Mouse (Mus musculus): ENCODE results near the gene Hpcal1. TPM values are rescaled to one million over a fixed set of nuclear protein-coding genes. Genes with fewer than 3 reads are reported as not detected.

Hpcal1 gene
- polyA plus RNA-seq, 1 experiment from 2014 or later, result 145 TPM

DNA sequence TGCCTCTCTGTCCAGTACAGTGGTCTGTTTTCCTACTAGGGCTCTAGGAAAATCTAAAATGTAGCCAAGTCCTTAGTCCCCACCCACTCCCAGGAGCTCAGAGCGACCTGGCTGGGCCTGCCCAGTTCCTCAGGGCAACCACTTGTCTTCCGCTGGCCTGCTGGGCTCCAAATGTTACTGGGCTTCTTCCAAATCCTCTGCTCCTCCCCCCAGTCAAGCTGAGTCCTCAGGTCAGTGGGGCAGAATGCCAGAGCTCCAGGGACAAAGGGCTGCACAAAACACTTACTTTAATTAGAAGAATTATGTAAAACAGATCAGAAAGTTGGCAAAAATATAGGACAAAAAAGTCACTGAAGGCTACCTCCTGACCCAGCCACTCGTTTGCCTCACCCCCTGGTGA is 56.1 kb downstream of the Hpcal1 start:
- DNase-seq (ENCODE audit: low spot score) (peak; percentile 88), ATAC-seq (peak; percentile 60)
- H3K4me3 ChIP-seq (ENCODE audit: low read depth, low read length), result no peak overlapping the region
- peaks cover 69% of the 10 kb centered on the region; the same call in 1 of the 2 replicates for H3K4me1 ChIP-seq (ENCODE audit: insufficient read depth, low read depth, low read length)
- H3K27ac ChIP-seq (ENCODE audit: low read length), result peak overlapping the region; percentile 72
- no peaks in the 10 kb centered on the region for H3K27me3 ChIP-seq (replicated peaks; ENCODE audit: insufficient read depth, low read length)
- no peaks in the 10 kb centered on the region for H3K9me3 ChIP-seq (ENCODE audit: low read length)
- TF ChIP-seq CTCF (IDR thresholded peaks at IDR 0.05) (no peak), EP300 (IDR thresholded peaks at IDR 0.05) (peak; percentile 54)
- WGBS, result 0% methylated on average over 3 of the region's 3 CpGs
- H3K9ac ChIP-seq (replicated peaks; ENCODE audit: low read depth), result no peak overlapping the region
- H3K4me2 ChIP-seq (replicated peaks; ENCODE audit: low read depth, low read length), result no peak overlapping the region
- H3K36me3 ChIP-seq (ENCODE audit: insufficient read depth, low read length), result no peaks in the 10 kb centered on the region

DNA sequence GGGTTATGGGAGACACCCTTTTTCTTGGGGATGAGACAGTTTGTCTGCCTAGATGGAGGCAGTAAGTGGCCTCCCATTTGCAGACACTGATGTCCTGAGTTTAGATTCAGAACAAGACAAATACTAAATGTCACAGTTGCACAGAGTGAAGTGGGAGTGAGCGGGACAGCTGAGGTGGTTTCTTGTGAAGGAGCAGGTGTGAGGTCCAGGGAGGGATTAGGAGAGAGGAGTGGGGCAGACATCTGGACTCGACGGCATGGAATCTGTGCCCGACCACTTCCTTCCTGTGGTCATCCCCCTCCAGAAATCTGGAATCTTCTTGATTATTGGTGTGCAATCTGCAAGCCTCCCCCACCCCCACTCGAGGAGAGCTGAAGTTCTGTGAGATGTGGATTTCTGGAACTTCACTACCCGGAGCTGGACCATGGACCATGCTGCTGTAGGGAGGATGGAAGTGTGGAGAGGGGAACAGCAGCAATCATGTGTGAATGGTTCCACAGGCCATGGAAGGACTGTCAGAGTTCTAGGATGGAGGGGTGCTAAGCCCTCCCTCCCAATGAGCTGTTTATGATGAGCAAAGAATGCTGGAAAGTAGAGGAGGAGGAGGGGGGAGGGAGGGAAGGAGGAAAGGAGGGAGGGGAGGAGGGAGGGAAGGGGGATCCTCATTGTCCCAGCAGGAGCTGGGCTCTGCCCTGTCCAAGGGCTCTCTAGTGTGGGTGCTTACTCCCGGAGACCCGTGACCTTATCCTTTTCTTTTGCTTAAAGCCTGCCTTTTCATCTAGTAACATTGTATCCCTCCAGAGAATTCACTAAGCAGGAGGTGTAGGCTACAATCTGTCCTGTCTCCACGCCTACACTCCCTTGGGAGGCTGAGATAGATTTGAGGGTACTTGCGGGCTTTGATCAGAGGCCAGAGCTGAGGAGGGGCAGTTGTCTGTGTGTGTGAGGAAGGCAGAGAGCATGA is 56.8 kb downstream of the Hpcal1 start:
- peak; percentile 51 for DNase-seq (ENCODE audit: low spot score)
- Histone ChIP-seq H3K9ac (replicated peaks; ENCODE audit: low read depth) (no peak overlapping the region), H3K36me3 (ENCODE audit: insufficient read depth, low read length) (no peaks in the 10 kb centered on the region), H3K9me3 (ENCODE audit: low read length) (no peaks in the 10 kb centered on the region), H3K4me1 (ENCODE audit: insufficient read depth, low read depth, low read length) (peaks cover 62% of the 10 kb centered on the region; the same call in 1 of the 2 replicates), H3K27me3 (replicated peaks; ENCODE audit: insufficient read depth, low read length) (no peaks in the 10 kb centered on the region), H3K4me2 (replicated peaks; ENCODE audit: low read depth, low read length) (no peak overlapping the region), H3K4me3 (ENCODE audit: low read depth, low read length) (no peak overlapping the region), H3K27ac (ENCODE audit: low read length) (peak overlapping the region; percentile 72)
- peak; percentile 18 for ATAC-seq
- TF ChIP-seq EP300 (IDR thresholded peaks at IDR 0.05) (no peak), CTCF (IDR thresholded peaks at IDR 0.05) (no peak)
- WGBS, result 21% methylated on average over 10 of the region's 10 CpGs

DNA sequence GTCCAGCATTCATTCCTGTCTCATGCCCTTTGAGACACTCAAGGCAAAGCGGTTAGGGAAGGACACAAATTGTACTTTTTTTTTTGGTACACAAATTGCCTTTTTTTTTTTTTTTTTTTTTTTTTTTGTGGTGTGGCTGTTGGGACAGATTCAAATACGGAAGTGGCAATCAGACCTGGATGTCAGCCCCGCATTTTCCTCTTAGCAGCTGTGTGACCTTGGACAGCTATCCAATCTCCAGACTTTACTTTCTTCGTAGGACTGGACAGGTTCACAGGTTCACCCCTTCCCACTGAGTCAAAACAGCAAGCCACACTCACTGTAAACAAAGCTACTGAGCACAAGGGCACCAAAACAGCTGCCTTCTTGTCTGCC is 57.5 kb downstream of the Hpcal1 start:
- Histone ChIP-seq H3K9ac (replicated peaks; ENCODE audit: low read depth) (no peak overlapping the region), H3K27ac (ENCODE audit: low read length) (peak overlapping the region; percentile 72), H3K9me3 (ENCODE audit: low read length) (no peaks in the 10 kb centered on the region), H3K36me3 (ENCODE audit: insufficient read depth, low read length) (no peaks in the 10 kb centered on the region), H3K4me3 (ENCODE audit: low read depth, low read length) (no peak overlapping the region), H3K4me2 (replicated peaks; ENCODE audit: low read depth, low read length) (no peak overlapping the region), H3K4me1 (ENCODE audit: insufficient read depth, low read depth, low read length) (peaks cover 58% of the 10 kb centered on the region; the same call in 1 of the 2 replicates), H3K27me3 (replicated peaks; ENCODE audit: insufficient read depth, low read length) (no peaks in the 10 kb centered on the region)
- ATAC-seq (no peak), DNase-seq (ENCODE audit: low spot score) (peak; percentile 41)
- 0 out of 2 replicates have a peak, but pooled peaks have one; percentile 6 for TF ChIP-seq EP300 (IDR thresholded peaks at IDR 0.05)
- TF ChIP-seq CTCF (IDR thresholded peaks at IDR 0.05), result no peak
- WGBS, result 13% methylated on average over 4 of the region's 4 CpGs

DNA sequence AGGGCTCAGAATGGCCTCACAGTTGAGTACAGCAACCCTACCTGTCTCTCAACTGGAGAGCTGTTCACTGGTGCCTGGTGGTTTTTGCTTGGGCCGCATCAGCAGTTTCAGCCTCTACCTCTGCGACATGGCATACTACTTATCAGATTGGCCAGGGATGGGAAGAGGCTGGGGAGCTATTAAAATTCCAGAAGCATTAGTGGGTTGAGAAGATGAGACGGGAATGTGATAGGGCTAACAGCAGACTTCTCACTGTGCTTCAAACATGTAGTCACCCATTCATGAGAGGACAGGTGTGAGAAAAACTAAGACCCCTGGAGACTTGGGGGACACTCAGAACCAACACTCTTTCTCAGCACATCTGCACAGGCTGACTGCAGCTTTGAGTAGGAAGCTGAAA is 59.1 kb downstream of the Hpcal1 start:
- peak overlapping the region; percentile 73 for H3K27ac ChIP-seq (ENCODE audit: low read length)

DNA sequence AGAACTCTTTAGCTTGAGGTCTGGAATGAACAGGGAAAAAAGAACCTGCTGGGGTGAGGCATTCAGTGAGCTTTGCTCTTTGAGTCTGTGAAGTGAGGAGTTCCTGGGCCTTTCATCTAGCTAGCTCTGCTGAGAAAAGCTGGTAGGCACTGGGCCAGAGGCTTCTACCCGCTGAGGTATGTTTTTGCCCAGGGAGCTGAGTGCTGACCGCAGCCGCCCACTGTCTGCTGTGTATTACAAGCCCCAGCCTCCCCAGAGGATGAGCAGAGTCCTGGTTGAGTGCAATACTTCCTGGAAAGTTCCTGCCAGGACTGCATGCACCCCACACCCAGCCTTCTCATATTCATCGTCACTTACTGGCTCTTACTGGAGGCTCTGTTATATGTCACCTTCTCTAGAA is 59.8 kb downstream of the Hpcal1 start:
- WGBS, result 26% methylated on average over 4 of the region's 4 CpGs
- no peak overlapping the region for H3K4me3 ChIP-seq (ENCODE audit: low read depth, low read length)
- no peaks in the 10 kb centered on the region for H3K36me3 ChIP-seq (ENCODE audit: insufficient read depth, low read length)
- H3K4me2 ChIP-seq (replicated peaks; ENCODE audit: low read depth, low read length), result no peak overlapping the region
- no peaks in the 10 kb centered on the region for H3K27me3 ChIP-seq (replicated peaks; ENCODE audit: insufficient read depth, low read length)
- TF ChIP-seq CTCF (IDR thresholded peaks at IDR 0.05), result no peak
- no peak for TF ChIP-seq EP300 (IDR thresholded peaks at IDR 0.05)
- peak; percentile 50 for DNase-seq (ENCODE audit: low spot score)
- H3K9me3 ChIP-seq (ENCODE audit: low read length), result no peaks in the 10 kb centered on the region
- H3K4me1 ChIP-seq (ENCODE audit: insufficient read depth, low read depth, low read length), result peaks cover 51% of the 10 kb centered on the region; the same call in 1 of the 2 replicates
- H3K27ac ChIP-seq (ENCODE audit: low read length), result peak overlapping the region; percentile 73
- 0 out of 2 replicates have a peak, but pooled peaks have one; percentile 18 for ATAC-seq
- H3K9ac ChIP-seq (replicated peaks; ENCODE audit: low read depth), result no peak overlapping the region

More for the DNA sequence above, 59.1 kb downstream of the Hpcal1 start:
- no peak for ATAC-seq
- no peak for DNase-seq (ENCODE audit: low spot score)
- Histone ChIP-seq H3K9ac (replicated peaks; ENCODE audit: low read depth) (no peak overlapping the region), H3K27me3 (replicated peaks; ENCODE audit: insufficient read depth, low read length) (no peaks in the 10 kb centered on the region), H3K9me3 (ENCODE audit: low read length) (no peaks in the 10 kb centered on the region), H3K4me2 (replicated peaks; ENCODE audit: low read depth, low read length) (no peak overlapping the region), H3K4me3 (ENCODE audit: low read depth, low read length) (no peak overlapping the region), H3K4me1 (ENCODE audit: insufficient read depth, low read depth, low read length) (peaks cover 53% of the 10 kb centered on the region; the same call in 1 of the 2 replicates), H3K36me3 (ENCODE audit: insufficient read depth, low read length) (no peaks in the 10 kb centered on the region)
- TF ChIP-seq EP300 (IDR thresholded peaks at IDR 0.05) (no peak), CTCF (IDR thresholded peaks at IDR 0.05) (no peak)
- 36% methylated on average over 3 of the region's 3 CpGs for WGBS

DNA sequence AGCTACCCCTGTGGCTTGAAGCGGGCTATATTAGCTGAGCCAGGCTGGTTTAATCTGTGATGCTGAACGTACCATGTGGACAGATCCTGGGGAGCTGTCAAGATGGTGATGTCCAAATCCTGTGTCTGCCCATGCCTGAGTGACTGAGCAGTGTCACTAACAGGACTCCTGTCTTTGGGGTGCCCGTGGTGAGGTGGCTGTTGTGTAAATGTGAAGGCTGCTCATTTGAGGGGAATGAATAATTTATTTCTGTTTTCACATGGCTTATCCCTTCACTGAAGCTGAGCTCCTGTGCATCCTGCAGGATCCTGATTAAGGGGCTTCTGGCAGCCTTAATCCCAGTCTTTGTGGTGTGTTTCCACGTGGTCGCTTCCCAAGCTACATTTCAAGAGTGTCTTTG is 62.2 kb downstream of the Hpcal1 start:
- no peak overlapping the region for H3K4me2 ChIP-seq (replicated peaks; ENCODE audit: low read depth, low read length)
- H3K4me1 ChIP-seq (ENCODE audit: insufficient read depth, low read depth, low read length), result peaks cover 28% of the 10 kb centered on the region; the same call in 1 of the 2 replicates
- 69% methylated on average over 5 of the region's 5 CpGs for WGBS
- no peak for DNase-seq (ENCODE audit: low spot score)
- ATAC-seq, result no peak
- no peak overlapping the region for H3K27ac ChIP-seq (ENCODE audit: low read length)
- TF ChIP-seq EP300 (IDR thresholded peaks at IDR 0.05) (no peak), CTCF (IDR thresholded peaks at IDR 0.05) (no peak)
- no peaks in the 10 kb centered on the region for H3K27me3 ChIP-seq (replicated peaks; ENCODE audit: insufficient read depth, low read length)
- no peak overlapping the region for H3K4me3 ChIP-seq (ENCODE audit: low read depth, low read length)
- H3K9me3 ChIP-seq (ENCODE audit: low read length), result no peaks in the 10 kb centered on the region
- no peak overlapping the region for H3K9ac ChIP-seq (replicated peaks; ENCODE audit: low read depth)
- no peaks in the 10 kb centered on the region for H3K36me3 ChIP-seq (ENCODE audit: insufficient read depth, low read length)

Measured in lung, postnatal 0 days (tissue).